Mouse (Mus musculus) gastrocnemius, postnatal 25 days (tissue): ENCODE data around the gene Rps15. TPM values are rescaled to one million over a fixed set of nuclear protein-coding genes. Genes with fewer than 3 reads are reported as not detected.

Experiments
- DNase-seq: peaks from one replicate; pipeline ENCODE4 v3.0.0; 2022
- total RNA-seq, 2 experiments: library from RNA; stranded (reverse); gene quantifications; 1 replicate in 1 of 2; 2 replicates in 1 of 2; pipeline ENCODE4 v1.2.3; 2021

Rps15 gene
- total RNA-seq, 2 experiments from 2014 or later: 575 to 593 TPM

DNA sequence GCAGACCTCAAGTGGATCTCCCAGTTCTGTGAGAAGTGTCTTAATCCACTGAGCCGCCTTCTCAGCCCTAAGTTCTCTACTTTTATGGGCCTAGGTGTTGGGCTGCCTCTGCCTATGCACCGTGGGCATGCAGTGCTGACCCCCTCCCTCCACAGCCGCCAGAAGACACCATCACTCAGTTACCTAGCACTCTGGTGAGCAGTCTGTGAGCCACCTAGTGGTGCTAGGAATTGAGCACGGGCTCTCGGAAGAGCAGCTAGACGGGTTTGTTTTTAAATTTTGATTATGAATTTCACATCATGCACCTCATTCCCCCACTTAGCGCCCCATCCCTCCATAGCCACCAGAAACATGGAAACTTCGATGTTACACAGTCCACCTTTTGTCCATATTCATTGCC, 3.6 kb upstream of the Rps15 start:
- no peak for DNase-seq

DNA sequence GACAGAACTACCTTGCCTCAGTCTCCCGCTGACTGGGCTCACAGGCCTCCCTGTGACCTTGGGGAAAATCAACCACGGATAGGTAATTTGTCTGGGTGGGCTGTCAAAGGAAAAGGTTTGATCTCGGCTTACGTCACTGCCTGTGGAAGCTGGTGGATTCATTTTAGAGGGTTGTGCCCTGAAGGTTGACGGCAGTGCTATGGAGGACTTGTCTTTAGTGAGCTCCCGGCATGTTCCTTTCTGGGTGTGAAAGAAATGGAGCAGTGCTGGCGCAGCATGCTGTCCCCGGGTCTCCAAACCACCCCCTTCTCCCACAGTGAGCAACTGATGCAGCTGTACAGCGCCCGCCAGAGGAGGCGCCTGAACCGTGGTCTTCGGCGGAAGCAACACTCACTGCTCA, 1.1 kb downstream of the Rps15 start:
- DNase-seq: no peak

DNA sequence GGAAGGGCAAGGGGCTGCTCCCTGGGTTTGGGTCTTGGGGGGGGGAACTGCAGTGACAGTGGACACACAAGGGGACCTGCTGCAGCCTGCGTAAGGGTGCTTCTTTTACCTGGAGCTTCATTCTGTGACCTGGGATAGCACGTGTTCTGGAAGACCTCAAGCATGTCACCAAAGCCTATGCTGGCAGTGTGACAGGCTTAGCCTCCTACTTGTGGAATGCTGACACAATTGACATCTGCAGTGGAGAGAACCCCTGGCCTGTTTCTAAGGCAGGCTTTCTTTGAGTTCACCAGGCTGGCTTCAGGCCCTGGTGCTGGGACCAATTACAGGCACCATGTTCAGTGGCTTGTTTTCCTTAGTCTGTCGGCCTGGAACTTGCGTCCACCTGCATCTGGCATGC, 2.1 kb downstream of the Rps15 start:
- no peak for DNase-seq

DNA sequence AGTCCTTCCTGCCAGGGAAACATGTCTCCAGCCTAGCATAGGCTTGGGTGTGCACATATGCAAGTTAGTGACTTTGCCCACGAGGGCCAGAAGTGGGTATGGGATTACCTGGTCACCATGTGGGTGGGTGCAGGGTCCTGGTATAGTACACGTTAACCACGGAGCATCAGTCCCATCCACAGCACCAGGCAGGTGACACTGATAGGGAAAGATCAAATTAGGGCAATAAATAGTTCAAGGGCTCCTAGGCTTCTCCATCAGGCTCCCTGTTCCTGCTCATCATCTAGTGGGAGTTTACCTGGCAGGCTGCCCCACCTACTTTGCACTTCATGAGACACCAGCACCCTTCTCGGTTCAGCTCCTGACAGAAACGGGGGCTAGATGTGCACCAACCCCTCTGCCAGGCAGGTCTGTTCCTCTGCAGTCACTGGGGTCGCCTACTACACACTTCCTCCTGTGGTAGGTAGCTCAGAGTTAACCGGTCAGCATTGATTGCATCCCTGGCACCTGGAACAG, 2.6 kb downstream of the Rps15 start:
- no peak for DNase-seq

- peak; percentile 70 for DNase-seq
These were observed 3.6 kb downstream of the Rps15 start, which contains the start of gene Apc2 for GRCm38 (mm10) chr10:80295618-80296425. TSS of gene Apc2 (plus strand) at chr10:80295977.

DNA sequence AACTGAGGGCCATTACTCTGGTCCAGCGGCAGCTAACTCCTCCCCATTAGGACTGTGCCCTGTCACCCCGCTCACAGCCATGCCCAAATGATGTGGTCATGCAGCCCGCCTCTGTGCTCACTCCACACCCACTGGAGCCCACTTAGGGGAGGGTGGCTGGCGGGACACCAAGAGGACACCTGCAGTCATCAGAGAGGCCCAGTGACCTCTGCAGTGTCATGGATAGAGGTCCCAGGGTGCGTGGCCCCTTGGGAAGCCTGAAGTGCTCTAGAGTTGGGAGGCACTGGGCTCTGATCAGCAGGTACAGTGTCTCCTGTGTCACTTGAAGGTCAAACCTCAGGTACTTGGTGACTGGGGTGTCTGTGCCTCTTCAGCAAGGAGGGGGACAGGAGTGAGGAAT, 4.6 kb downstream of the Rps15 start:
- DNase-seq: no peak

GRCm38 (mm10) chr10:80297526-80298133, 5.4 kb downstream of the Rps15 start:
- DNase-seq: no peak

- DNase-seq: peak; percentile 59
These were observed 6.5 kb downstream of the Rps15 start for GRCm38 (mm10) chr10:80298571-80299281.

- no peak for DNase-seq
These were observed 7.0 kb downstream of the Rps15 start for GRCm38 (mm10) chr10:80299301-80299700.

DNA sequence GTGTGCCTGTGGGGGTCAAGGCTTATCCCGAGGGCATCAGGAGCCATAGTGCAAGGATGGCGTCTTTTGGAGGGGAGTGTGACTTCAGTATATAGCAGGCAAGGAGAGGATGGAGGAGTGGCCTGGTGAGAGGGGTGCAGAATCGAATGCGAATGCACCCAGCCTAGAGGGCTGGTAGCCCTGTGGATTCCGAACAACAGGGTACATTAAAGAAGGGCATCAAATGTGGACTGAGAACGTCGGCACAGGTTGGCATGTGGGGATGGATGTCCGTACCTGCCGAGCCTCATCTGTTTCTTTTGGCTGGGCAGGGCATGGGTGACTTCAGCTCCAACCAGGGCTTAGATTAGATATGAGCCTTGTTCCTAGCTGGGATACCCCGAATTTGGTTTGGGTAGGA, 7.6 kb downstream of the Rps15 start:
- no peak for DNase-seq

DNA sequence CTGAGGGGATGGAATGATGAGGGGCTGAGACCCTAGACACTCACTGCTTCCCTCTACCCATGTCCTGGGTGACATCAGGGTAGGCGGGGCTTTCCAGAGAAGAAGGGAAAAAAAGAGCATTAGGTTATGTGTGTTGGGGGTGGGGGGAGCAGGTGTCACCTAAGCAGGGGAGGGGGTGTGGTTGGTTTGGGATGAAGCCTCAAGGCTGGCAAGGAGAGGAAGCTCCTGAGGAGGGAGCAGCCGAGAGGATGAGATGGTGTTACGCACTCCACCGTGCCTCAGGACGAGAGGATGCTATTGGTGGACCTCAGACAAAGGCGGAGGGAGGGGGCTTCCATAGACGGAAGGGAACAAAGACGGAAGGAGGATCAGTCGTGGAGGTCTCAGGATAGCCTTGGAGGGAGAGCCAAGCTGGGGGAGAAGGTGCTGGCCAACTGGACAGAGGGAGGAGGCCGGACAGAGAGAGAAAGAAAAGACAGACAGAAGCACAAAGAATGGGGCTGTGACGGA, 8.5 kb downstream of the Rps15 start:
- DNase-seq: no peak

- DNase-seq: no peak
These were observed 9.2 kb downstream of the Rps15 start for GRCm38 (mm10) chr10:80301256-80302081.

- no peak for DNase-seq
These were observed 9.8 kb downstream of the Rps15 start for GRCm38 (mm10) chr10:80302082-80302355.

DNA sequence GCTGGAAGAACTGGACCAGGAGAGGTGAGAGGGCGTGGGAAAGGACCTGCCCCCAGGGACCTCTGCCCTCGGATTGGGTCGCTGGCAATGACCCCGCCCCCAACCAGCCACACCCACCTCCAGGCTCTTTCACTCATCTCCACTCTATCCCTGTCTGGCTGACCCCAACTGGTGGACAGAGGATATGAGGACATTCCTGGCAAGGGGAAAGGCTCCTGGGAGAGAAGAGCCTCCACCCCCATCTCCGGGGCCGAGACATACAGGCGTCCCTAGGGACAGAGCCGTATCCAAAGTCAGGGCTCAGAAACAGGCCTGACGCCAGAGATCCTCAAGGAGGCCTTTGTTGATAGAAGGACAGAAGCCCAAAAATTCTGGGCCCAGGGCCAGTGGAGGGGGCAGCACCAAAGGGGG, 10.2 kb downstream of the Rps15 start:
- peak; percentile 87 for DNase-seq

- DNase-seq: no peak
These were observed 12.2 kb downstream of the Rps15 start for GRCm38 (mm10) chr10:80304458-80304857.

- no peak for DNase-seq
These were observed 12.6 kb downstream of the Rps15 start for GRCm38 (mm10) chr10:80304862-80305261.

DNA sequence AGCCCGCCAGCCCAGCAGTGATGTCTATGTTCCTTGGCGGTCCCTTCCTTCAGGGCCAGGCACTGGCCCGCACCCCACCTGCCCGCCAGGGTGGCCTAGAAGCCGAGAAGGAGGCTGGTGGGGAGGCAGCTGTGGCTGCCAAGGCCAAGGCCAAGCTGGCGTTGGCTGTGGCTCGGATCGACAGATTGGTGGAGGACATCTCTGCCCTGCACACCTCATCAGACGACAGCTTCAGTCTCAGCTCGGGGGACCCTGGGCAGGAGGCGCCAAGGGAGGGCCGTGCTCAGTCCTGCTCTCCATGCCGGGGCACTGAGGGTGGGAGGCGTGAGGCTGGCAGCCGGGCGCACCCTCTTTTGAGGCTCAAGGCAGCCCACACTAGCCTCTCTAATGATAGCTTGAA, 19.3 kb downstream of the Rps15 start:
- DNase-seq: no peak

DNA sequence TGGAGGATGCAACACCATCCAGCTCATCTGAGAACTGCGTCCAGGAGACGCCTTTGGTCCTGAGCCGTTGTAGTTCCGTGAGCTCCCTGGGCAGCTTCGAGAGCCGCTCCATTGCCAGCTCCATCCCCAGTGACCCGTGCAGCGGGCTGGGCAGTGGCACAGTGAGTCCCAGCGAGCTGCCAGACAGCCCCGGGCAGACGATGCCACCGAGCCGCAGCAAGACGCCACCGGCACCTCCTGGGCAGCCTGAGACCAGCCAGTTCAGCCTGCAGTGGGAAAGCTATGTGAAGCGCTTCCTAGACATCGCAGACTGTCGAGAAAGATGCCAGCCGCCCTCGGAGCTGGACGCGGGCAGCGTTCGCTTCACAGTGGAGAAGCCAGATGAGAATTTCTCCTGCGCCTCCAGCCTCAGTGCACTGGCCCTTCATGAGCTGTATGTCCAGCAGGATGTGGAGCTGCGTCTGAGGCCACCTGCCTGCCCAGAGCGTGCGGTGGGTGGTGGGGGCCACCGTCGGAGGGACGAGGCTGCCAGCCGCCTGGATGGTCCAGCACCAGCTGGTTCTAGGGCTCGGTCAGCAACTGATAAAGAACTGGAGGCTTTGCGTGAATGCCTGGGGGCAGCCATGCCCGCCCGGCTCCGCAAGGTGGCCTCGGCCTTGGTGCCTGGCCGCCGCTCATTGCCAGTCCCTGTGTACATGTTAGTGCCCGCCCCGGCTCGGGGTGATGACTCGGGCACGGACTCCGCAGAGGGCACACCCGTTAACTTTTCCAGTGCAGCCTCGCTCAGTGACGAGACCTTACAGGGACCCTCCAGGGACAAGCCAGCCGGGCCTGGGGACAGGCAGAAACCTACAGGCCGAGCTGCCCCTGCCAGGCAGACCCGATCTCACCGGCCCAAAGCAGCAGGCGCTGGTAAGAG, 20.6 kb downstream of the Rps15 start:
- DNase-seq: no peak

DNA sequence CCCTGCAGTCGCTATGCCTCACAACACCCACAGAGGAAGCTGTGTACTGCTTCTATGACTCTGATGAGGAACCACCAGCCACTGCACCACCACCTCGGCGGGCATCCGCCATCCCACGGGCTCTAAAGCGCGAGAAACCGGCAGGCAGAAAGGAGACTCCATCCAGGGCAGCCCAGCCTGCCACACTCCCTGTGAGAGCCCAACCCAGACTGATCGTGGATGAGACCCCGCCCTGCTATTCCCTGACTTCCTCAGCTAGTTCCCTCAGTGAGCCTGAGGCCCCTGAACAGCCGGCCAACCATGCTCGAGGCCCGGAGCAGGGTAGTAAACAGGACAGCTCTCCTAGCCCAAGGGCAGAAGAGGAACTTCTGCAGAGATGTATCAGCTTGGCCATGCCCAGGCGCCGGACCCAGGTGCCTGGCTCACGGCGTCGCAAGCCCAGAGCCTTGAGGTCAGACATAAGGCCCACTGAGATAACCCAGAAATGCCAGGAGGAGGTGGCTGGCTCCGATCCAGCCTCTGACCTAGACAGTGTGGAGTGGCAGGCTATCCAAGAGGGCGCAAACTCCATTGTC, 21.5 kb downstream of the Rps15 start:
- no peak for DNase-seq

DNA sequence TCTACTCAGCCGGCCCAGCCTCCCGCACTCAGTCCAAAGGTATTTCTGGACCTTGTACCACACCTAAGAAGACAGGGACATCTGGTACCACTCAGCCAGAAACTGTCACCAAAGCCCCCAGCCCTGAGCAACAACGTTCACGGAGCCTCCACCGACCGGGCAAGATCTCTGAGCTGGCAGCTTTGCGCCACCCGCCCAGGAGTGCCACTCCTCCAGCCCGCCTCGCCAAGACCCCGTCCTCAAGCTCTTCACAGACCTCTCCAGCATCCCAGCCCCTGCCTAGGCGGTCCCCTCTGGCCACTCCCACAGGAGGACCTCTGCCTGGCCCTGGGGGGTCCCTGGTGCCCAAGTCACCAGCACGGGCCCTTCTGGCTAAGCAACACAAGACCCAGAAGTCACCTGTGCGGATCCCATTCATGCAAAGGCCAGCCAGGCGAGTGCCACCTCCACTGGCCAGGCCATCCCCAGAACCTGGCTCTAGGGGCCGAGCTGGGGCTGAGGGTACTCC, 22.3 kb downstream of the Rps15 start:
- no peak for DNase-seq
